Mouse (Mus musculus) lung, embryonic 15.5 days (tissue): Measurements from ENCODE around the gene Stk38. TPM values are rescaled to one million over a fixed set of nuclear protein-coding genes. Genes with fewer than 3 reads are reported as not detected.
A peak's percentile ranks its signal among the peaks of the same experiment; 100 is the strongest.
"Not testable (repeated sequence)": the region's sequence is repeated elsewhere in the genome, so short reads cannot be mapped to it uniquely, and the experiment has no call there.

Experiments used
- ATAC-seq: fragments of 200-750 bp; cut with Nextera tagmentation; 2 replicates; pipeline ENCODE4 v1.8.0; 2017; ENCODE audit warnings: moderate number of reproducible peaks, borderline replicate concordance; ENCODE audit not compliant: low FRiP score, low TSS enrichment; ENCODE audit errors: extremely low read depth
- H3K27ac ChIP-seq: fragments of 300-500 bp; sonication (generic); 2 replicates; pipeline ENCODE4 v1.5.1; 2015; ENCODE audit warnings: moderate library complexity, mild to moderate bottlenecking, inconsistent platforms
- H3K27me3 ChIP-seq: fragments of 300-500 bp; sonication (generic); 2 replicates; pipeline ENCODE4 v1.6.1; 2015; ENCODE audit warnings: inconsistent platforms
- H3K36me3 ChIP-seq: fragments of 300-500 bp; sonication (generic); 2 replicates; pipeline ENCODE4 v1.6.1; 2015; ENCODE audit warnings: inconsistent platforms
- H3K4me1 ChIP-seq: fragments of 300-500 bp; sonication (generic); 2 replicates; pipeline ENCODE4 v1.6.1; 2015; ENCODE audit warnings: inconsistent platforms
- H3K4me2 ChIP-seq: fragments of 300-500 bp; sonication (generic); 2 replicates; pipeline ENCODE4 v1.6.1; 2015; ENCODE audit warnings: inconsistent platforms, mild to moderate bottlenecking, moderate library complexity
- H3K4me3 ChIP-seq: fragments of 300-500 bp; sonication (generic); 2 replicates; pipeline ENCODE4 v1.5.1; 2015; ENCODE audit warnings: mild to moderate bottlenecking, inconsistent platforms
- H3K9ac ChIP-seq: fragments of 300-500 bp; sonication (generic); 2 replicates; pipeline ENCODE4 v1.6.1; 2015; ENCODE audit warnings: inconsistent platforms
- H3K9me3 ChIP-seq: fragments of 300-500 bp; sonication (generic); 2 replicates; pipeline ENCODE4 v1.6.1; 2016; ENCODE audit warnings: inconsistent platforms
- WGBS: fragments of 180-500 bp; shearing (Covaris S2); methylation state at CpG from one replicate; pipeline ENCODE4 v1.1.7; 2015; 5-methylcytosine and 5-hydroxymethylcytosine counted together
- polyA plus RNA-seq: library from polyadenylated mRNA; unstranded; fragments of >200 nt; fragmentation: Nextera tagmentation; extraction: Ambion mirVana; gene quantifications from 2 replicates; pipeline ENCODE4 v1.2.1, GENCODE M21; 2015

Stk38 gene
- polyA plus RNA-seq, 1 experiment from 2014 or later: 105 TPM

DNA sequence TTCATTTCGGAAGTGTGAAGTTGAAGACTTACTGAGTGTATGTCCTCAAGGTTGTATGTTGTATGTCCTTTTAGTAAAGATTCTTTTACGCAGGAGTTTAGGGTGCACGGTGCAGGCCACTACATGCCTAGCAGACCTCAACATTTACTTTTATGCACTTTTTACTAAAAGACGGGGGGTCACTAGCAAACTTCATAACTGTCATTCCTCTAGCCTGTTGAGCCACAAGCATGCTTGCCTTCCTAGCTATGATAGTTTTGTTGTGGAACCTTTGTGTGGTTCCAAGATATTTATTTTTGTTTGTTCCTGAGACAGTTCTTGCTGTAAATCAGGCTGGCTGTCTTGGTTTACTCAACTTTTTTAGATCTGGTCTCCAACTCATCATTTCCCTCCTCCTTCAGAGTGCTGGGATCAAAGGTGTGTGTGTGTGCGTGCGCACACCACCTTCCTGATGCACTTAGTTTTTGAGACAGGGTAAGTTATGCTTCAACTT lies 25.8 kb upstream of the Stk38 start:
- Histone ChIP-seq H3K4me2 (peak overlapping the region; percentile 78), H3K27me3 (no peaks in the 10 kb centered on the region), H3K9me3 (no peaks in the 10 kb centered on the region), H3K27ac (0 out of 2 replicates have a peak overlapping the region, but pooled peaks have one; percentile 98), H3K9ac (peak overlapping the region; percentile 93), H3K4me3 (peak overlapping the region; percentile 63), H3K36me3 (peaks cover 25% of the 10 kb centered on the region), H3K4me1 (peaks cover 30% of the 10 kb centered on the region)
- ATAC-seq: no peak
- WGBS: under 1% methylated on average over 6 of the region's 6 CpGs

DNA sequence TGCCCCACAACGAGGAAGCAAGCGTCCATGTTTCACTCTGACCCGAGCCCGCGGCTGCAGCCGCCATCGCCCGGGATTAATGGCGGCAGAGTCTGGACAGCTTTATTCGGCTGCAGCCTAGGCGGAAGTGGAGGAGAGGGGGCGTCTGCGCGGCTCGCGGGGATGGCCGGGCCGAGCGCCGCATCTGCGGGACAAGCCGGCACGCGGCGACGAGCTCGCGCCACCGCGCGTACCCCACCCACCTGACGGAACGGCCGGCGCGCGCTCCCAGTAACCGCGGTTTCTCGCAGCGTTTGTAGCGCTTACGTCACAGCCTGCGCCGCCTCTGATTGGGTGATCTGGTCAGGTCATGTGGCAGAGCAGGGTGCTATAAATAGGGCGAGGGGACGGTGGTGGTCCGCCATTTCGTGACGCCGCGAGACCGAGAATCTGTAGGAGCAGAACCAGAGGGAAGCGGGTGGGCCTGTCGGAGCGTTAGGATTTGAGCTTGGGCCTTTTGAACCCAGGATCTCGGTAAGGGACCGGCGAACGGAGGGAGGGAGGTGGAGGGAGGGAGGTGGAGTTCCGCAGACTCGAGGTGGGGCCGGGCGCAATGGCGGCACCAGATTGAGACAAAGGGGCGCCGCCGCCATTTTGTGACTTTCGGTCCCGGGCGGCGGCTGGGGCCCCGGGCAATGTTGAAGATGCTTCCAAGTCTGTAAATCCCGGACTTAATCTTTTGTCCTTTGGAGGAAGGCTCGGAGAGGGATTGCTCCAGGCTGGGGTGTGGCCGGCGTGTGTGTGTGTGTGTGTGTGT lies 24.7 kb upstream of the Stk38 start, which contains the start of gene Srsf3:
Gene Srsf3, plus strand, starts transcription at position 355 of the 796 bp plus-strand sequence.
- under 1% methylated on average over 77 of the region's 77 CpGs for WGBS
- Histone ChIP-seq H3K4me2 (peak within 1 kb of the TSS; percentile 78), H3K9ac (peak within 1 kb of the TSS; percentile 93), H3K9me3 (no peaks in the 10 kb centered on the region), H3K27me3 (no peaks in the 10 kb centered on the region), H3K4me3 (peak within 1 kb of the TSS; percentile 63), H3K36me3 (peaks cover 15% of the 10 kb centered on the region), H3K27ac (peak within 1 kb of the TSS; percentile 98), H3K4me1 (peaks cover 27% of the 10 kb centered on the region)
- ATAC-seq: peak; percentile 98

DNA sequence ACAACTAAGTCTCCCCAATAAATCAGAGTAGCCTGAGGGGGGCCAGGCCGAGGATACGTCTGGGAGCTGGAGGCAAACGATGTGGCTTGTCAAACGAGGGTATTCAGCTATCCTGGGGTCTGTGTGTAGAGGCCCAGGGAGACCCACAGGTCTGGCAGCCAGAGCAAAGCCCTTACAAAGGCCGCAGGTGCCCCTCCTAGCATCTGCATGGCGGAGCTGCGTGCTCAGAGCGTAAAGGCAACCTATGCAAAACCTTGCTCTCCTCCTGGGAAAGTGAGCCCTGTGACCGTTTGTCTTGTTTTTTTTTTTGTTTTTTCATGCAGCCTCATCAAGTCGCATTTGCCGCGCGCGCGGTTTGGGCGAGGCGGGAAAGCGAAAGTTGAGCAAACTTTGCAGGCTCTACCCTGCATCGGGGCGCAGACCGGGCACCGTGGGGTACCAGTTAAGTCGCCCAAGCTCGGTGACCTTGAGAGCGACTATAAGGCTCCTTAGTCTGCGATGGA lies 24.0 kb upstream of the Stk38 start:
- H3K4me2 ChIP-seq: peak overlapping the region; percentile 61
- H3K27me3 ChIP-seq: no peaks in the 10 kb centered on the region
- H3K4me1 ChIP-seq: peaks cover 29% of the 10 kb centered on the region
- H3K27ac ChIP-seq: peak overlapping the region; percentile 98
- under 1% methylated on average over 26 of the region's 26 CpGs for WGBS
- no peak for ATAC-seq
- H3K9me3 ChIP-seq: no peaks in the 10 kb centered on the region
- H3K4me3 ChIP-seq: peak overlapping the region; percentile 63
- peak overlapping the region; percentile 91 for H3K9ac ChIP-seq
- peaks cover 9% of the 10 kb centered on the region for H3K36me3 ChIP-seq

DNA sequence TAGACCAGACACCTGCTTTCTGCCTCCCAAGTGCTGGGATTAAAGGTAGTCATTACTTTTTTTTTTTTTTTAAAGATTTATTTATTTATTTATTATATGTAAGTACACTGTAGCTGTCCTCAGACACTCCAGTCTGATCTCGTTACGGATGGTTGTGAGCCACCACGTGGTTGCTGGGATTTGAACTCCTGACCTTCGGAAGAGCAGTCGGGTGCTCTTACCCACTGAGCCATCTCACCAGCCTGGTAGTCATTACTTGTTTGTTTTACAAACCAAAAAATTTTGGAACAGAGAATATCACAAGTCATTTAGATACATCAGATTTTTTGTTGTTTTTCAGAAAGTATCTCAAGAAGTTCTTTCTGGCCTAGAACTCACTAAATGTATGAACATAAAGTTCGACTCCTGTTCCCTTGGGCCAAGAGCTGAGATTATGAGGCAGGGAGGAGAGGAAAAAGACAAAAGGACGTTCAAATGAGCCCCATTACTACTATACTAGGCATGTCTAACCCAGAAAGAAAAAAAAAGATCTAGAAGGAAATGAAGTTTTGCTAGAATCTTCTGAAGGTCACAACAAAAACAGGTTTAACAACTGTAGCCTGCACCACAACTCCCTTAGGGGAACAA lies 23.4 kb upstream of the Stk38 start:
- H3K36me3 ChIP-seq, H3K9me3 ChIP-seq, H3K27me3 ChIP-seq, ATAC-seq: not testable (repeated sequence)
- Histone ChIP-seq H3K9ac (peak overlapping the region; percentile 91), H3K4me2 (peak overlapping the region; percentile 61), H3K27ac (peak overlapping the region; percentile 98), H3K4me1 (peaks cover 29% of the 10 kb centered on the region), H3K4me3 (peak overlapping the region; percentile 63)
- 50% methylated on average over 7 of the region's 7 CpGs for WGBS

DNA sequence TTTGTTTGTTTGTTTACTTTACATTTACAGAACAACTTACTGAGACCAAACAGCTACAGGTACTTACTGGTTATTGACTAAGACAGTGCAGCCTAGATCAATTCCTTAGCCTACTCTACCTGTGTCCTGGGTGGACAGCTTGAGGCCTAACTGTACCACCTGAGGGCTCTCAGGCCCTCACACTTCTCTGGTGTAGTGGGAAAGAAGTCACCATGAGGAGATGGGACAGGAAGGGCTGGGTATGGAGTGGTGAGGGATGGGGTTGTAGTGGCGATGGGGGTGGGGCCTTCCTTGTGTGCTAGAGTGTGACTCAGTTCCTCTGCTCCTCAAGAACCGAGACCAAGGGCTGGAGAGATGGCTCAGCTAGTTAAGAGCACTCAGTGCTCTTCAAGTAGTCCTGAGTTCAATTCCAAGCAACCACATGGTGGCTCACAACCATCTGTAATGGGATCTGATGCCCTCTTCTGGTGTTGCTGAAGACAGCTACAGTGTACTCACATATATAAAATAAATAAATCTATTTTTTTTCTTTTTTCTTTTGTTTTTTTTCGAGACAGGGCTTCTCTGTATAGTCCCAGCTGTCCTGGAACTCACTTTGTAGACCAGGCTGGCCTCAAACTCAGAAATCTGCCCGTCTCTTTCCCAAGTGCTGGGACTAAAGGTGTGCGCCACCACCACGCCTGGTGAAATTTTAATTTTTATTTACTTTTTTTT lies 22.7 kb upstream of the Stk38 start:
- 81% methylated on average over 6 of the region's 6 CpGs for WGBS
- H3K36me3 ChIP-seq: 0 out of 2 replicates have a peak, but pooled peaks cover under 1% of the 10 kb centered on the region
- no peak overlapping the region for H3K9ac ChIP-seq
- ATAC-seq: no peak
- no peak overlapping the region for H3K4me2 ChIP-seq
- H3K4me3 ChIP-seq: no peak overlapping the region
- no peak overlapping the region for H3K27ac ChIP-seq
- H3K9me3 ChIP-seq: no peaks in the 10 kb centered on the region
- H3K27me3 ChIP-seq: no peaks in the 10 kb centered on the region
- H3K4me1 ChIP-seq: peaks cover 32% of the 10 kb centered on the region

DNA sequence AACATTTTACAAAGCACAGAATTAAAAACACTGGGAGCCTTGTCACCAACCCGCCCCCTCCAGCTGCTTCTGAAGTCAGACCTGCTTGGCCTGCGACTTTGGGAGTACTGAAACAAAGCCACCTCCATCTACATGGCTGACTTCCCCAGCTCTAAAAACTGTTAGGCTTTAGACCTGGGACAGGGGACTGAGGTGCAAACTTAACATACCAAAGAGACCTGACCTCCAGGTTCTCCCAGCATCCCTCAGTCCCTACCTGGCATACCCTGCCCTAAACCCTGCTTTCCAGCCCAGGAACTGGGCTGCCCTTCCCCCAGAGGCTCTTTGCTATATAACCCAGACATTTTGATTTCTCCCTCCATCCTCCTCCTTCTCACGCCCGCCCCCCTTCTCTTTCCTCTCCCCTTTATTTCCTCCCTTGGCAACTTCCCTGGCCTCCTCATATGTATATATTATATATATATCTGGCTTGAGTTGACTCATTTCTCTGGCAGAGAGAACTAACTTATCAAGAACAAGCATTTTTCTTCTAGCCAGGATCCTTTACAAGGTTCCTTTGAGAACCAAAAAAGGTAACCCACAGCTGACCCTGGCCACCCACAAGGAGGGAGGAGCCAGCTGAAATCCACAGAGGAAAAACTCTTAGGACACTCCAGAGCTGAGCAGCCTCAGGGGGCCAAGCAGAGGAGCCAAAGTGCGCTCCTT lies 19.0 kb upstream of the Stk38 start:
- Histone ChIP-seq H3K4me1 (peaks cover 47% of the 10 kb centered on the region), H3K4me3 (no peak overlapping the region), H3K27ac (peak overlapping the region; percentile 83), H3K36me3 (no peaks in the 10 kb centered on the region), H3K4me2 (no peak overlapping the region), H3K9ac (0 out of 2 replicates have a peak overlapping the region, but pooled peaks have one; percentile 1), H3K27me3 (no peaks in the 10 kb centered on the region), H3K9me3 (no peaks in the 10 kb centered on the region)
- peak; percentile 65 for ATAC-seq
- 26% methylated on average over 5 of the region's 5 CpGs for WGBS

DNA sequence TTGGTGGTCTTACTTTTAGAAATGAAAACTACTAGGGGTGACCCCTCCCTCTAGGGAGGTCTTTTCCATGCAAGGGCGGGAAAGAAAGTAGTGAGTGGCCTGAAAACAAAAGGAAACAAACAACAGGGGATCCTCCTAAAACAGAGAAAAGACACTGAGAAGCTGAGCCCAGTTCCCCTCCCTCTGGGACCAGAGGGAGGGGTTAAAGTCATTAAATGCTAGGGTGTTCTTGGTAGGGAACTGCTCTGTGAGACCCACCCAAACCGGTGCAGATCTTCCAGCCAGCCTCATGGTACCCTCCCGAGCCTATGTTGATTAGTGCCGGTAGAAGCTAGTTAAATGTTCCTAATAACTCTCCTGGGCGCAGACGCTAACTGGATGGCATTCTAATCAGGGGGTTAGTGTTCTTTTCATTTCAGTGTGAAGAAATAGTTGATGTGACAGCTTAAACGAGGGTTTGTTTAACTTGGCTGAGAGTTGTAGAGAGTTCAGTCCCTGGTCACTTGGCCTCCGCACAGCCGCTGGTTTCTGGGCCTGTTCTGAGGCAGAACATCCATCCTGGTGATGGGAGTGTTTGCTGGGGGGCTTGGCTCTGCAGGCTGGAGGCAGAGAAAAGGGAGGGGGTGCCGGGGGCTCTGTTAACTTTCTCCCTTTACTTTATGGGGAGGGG lies 17.2 kb upstream of the Stk38 start:
- Histone ChIP-seq H3K4me1 (peaks cover 41% of the 10 kb centered on the region), H3K36me3 (no peaks in the 10 kb centered on the region), H3K4me3 (no peak overlapping the region), H3K27ac (peak overlapping the region; percentile 83), H3K27me3 (no peaks in the 10 kb centered on the region), H3K9ac (no peak overlapping the region), H3K4me2 (peak overlapping the region; percentile 6; the same call in 1 of the 2 replicates), H3K9me3 (no peaks in the 10 kb centered on the region)
- ATAC-seq: peak; percentile 50; the same call in 1 of the 2 replicates
- 20% methylated on average over 10 of the region's 10 CpGs for WGBS

DNA sequence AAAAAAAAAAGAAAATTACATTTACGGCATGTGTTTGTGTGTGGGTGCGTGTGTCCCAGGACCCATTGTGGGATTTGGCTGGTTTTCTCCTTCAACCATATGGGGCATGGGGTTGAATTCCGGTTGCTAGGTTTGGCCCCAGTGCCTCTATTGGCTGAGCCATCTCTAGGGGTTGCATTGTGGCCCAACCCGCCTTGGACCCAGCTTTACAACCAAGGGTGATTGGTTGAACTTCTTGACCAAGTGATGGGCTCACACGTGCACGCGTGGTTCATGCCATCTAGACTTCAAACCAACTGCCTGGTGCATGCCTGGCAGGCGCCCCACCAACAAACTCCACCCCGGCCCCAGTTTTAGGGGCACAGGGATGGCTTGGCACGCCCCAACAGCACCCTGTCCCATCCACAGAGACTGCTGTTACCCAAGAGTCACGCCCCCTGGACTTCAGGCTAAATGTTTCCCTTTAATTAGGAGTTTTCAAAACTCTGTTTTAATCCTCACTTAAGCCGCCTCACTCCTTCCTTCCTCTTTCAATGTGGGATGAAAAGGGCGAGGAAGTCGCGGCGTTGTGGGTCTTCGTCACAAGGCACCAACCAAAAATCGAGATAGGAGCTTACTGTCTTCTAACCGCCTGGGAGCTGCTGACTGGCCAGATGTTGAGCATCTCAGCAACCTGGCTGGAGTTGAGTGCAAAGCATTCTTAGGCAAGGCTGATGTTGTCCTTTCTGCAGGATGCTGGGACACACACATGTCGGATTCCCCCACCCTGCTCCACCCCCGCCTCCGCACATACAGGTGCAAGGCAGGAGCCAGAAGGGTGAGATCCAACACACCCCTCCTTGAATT lies 16.5 kb upstream of the Stk38 start:
- H3K9ac ChIP-seq: no peak overlapping the region
- H3K36me3 ChIP-seq: no peaks in the 10 kb centered on the region
- H3K9me3 ChIP-seq: no peaks in the 10 kb centered on the region
- H3K4me3 ChIP-seq: no peak overlapping the region
- H3K27me3 ChIP-seq: no peaks in the 10 kb centered on the region
- H3K4me1 ChIP-seq: peaks cover 41% of the 10 kb centered on the region
- ATAC-seq: no peak
- H3K4me2 ChIP-seq: peak overlapping the region; percentile 6; the same call in 1 of the 2 replicates
- peak overlapping the region; percentile 83 for H3K27ac ChIP-seq
- WGBS: 73% methylated on average over 22 of the region's 22 CpGs

DNA sequence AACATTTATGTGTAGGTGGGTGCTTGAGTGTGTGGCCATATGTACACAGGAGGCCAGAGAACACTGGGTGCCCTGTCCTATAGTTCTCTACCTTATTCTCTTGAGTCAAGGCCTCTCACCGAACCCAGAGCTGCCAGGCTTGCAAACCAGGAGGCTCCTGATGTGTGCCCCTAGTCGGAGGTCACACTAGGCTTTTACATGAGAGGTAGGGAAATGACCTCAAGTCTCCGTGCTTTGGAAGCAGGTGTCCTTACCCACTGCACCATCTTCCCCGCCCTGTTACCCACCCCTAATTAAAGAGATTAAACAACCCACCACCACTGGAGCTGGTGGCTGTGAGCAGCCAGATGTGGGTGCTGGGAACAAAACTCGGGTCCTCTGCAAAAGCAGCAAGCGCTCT lies 15.6 kb upstream of the Stk38 start:
- peaks cover 41% of the 10 kb centered on the region for H3K4me1 ChIP-seq
- H3K27me3 ChIP-seq: no peaks in the 10 kb centered on the region
- no peak overlapping the region for H3K9ac ChIP-seq
- H3K4me2 ChIP-seq: no peak overlapping the region
- H3K27ac ChIP-seq: no peak overlapping the region
- H3K9me3 ChIP-seq: no peaks in the 10 kb centered on the region
- 87% methylated on average over 6 of the region's 6 CpGs for WGBS
- H3K4me3 ChIP-seq: no peak overlapping the region
- ATAC-seq: no peak
- H3K36me3 ChIP-seq: no peaks in the 10 kb centered on the region

DNA sequence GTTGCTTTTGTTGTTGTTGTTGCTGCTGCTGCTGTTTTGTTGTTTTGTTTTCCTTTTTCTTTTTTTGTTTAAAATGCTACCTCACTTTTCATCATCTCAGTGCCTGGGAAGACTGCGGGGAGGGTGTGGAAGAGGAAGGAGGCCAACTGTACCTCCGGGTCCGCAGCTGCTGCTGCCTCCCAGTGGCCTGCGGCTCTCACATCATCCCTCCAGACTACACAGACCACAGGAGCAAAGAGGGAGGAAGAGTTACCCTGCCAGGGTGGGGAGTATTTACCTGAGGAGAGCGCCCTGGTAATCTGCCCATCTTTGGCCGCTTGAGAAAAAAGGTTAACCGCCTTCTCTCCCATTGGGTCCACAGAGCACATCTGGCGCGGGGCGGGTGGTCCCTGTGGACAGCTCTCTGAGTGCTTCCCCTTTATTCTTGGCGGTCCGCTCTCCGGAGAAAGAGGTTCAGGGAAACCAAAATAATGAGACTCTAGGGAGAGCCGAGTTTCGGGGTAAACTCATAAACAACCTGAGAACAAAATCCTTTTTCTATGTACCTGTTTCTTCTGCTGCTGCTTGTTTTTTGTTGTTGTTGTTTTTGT lies 14.5 kb upstream of the Stk38 start:
- Histone ChIP-seq H3K27ac (no peak overlapping the region), H3K36me3 (no peaks in the 10 kb centered on the region), H3K4me3 (no peak overlapping the region), H3K4me2 (peak overlapping the region; percentile 36), H3K27me3 (no peaks in the 10 kb centered on the region), H3K9ac (no peak overlapping the region), H3K9me3 (no peaks in the 10 kb centered on the region), H3K4me1 (peaks cover 39% of the 10 kb centered on the region)
- WGBS: 23% methylated on average over 15 of the region's 15 CpGs
- ATAC-seq: no peak
